In the genomic region with DNA sequence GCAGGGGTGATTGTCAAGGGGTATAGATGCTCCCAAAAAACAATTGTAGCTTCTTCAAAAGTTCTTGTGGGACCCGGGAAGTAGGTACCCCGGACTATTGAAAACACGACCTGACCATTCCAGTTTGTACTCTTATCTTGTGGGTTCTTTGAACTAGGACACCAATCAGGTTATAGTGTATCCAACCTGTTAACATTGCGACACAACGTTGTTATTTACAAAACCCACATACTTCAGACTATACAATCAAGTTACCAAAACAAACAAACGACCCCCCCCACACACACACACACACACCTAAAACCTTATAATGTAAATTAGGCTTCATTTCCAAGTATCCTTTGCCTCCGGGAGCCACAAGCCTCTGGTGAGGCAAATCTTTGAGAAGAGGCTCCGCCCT, we compare ENCODE assay signal across 9 mouse cellular contexts. TPM values are rescaled to one million over a fixed set of nuclear protein-coding genes. Genes with fewer than 3 reads are reported as not detected.
DNase-seq lines count a peak whose midpoint lies in the region; ATAC-seq lines count a peak whose summit lies in the region.
"Had no signal": no experiment of that assay in that cellular context is flagged by ENCODE, and none has a peak within 500 bp of the region (broad histone marks: within the 10 kb centered on the region; RNA-seq: fewer than 3 reads in every experiment).

No protein-coding gene starts in this region.

- WGBS in kidney, embryonic 15.5 days, result 7% methylated on average over 8 of the region's 8 CpGs
- 7% methylated on average over 8 of the region's 8 CpGs for WGBS in embryonic facial prominence, embryonic 11.5 days
- WGBS in intestine, embryonic 14.5 days, result 3% methylated on average over 8 of the region's 8 CpGs
- WGBS in midbrain, embryonic 15.5 days, result 5% methylated on average over 8 of the region's 8 CpGs

- H3K36me3 ChIP-seq in kidney, embryonic 15.5 days, result peaks cover 37% of the 10 kb centered on the region
- no peaks in the 10 kb centered on the region; the same call in none of the 2 replicates for H3K36me3 ChIP-seq in embryonic facial prominence, embryonic 11.5 days (replicated peaks; ENCODE audit: control insufficient read depth, insufficient read depth, low read depth, low read length)
- peaks cover 31% of the 10 kb centered on the region for H3K36me3 ChIP-seq in intestine, embryonic 14.5 days (ENCODE audit: control insufficient read depth, insufficient read depth, low read length)
- peaks cover 19% of the 10 kb centered on the region; the same call in 1 of the 2 replicates for H3K36me3 ChIP-seq in midbrain, embryonic 15.5 days (replicated peaks)

- peaks cover 19% of the 10 kb centered on the region for H3K4me1 ChIP-seq in kidney, embryonic 15.5 days
- H3K4me1 ChIP-seq in embryonic facial prominence, embryonic 11.5 days (ENCODE audit: control insufficient read depth, insufficient read depth, low read length), result no peaks in the 10 kb centered on the region
- peaks cover 9% of the 10 kb centered on the region for H3K4me1 ChIP-seq in intestine, embryonic 14.5 days (replicated peaks; ENCODE audit: control insufficient read depth, insufficient read depth, low read length)
- peaks cover 21% of the 10 kb centered on the region for H3K4me1 ChIP-seq in midbrain, embryonic 15.5 days

- H3K4me2 ChIP-seq in kidney, embryonic 15.5 days, result peak overlapping the region; percentile 56
- peak overlapping the region; percentile 23 for H3K4me2 ChIP-seq in embryonic facial prominence, embryonic 11.5 days (ENCODE audit: low read depth, low read length)
- peak overlapping the region; percentile 54 for H3K4me2 ChIP-seq in intestine, embryonic 14.5 days (ENCODE audit: low read length)
- H3K4me2 ChIP-seq in midbrain, embryonic 15.5 days, result peak overlapping the region; percentile 68

- ATAC-seq in kidney, embryonic 15.5 days (replicated peaks; ENCODE audit: low FRiP score), result peak; percentile 14; the same call in 1 of the 2 replicates
- peak; percentile 17 for ATAC-seq in embryonic facial prominence, embryonic 11.5 days (replicated peaks; ENCODE audit: insufficient number of reproducible peaks, low FRiP score, low TSS enrichment, low read depth)
- peak; percentile 36; the same call in 1 of the 2 replicates for ATAC-seq in intestine, embryonic 14.5 days (replicated peaks; ENCODE audit: low FRiP score, low TSS enrichment, low read depth)
- ATAC-seq in midbrain, embryonic 15.5 days (replicated peaks), result peak; percentile 38

- peak overlapping the region; percentile 39; the same call in 1 of the 2 replicates for H3K9ac ChIP-seq in kidney, embryonic 15.5 days
- H3K9ac ChIP-seq in embryonic facial prominence, embryonic 11.5 days (replicated peaks; ENCODE audit: low read length), result no peak overlapping the region
- no peak overlapping the region for H3K9ac ChIP-seq in intestine, embryonic 14.5 days (ENCODE audit: low read length)
- 0 out of 2 replicates have a peak overlapping the region, but pooled peaks have one; percentile 22 for H3K9ac ChIP-seq in midbrain, embryonic 15.5 days

- peak overlapping the region; percentile 73 for H3K4me3 ChIP-seq in kidney, embryonic 15.5 days (replicated peaks)
- peak overlapping the region; percentile 79 for H3K4me3 ChIP-seq in embryonic facial prominence, embryonic 11.5 days (ENCODE audit: low read depth, low read length)
- H3K4me3 ChIP-seq in intestine, embryonic 14.5 days (ENCODE audit: low read depth, low read length), result peak overlapping the region; percentile 68
- H3K4me3 ChIP-seq in midbrain, embryonic 15.5 days, result peak overlapping the region; percentile 71

- DNase-seq in kidney, adult 9 months, result no peak
- no peak for DNase-seq in embryonic facial prominence, embryonic 11.5 days (ENCODE audit: low spot score)
- DNase-seq in intestine, embryonic 14.5 days (ENCODE audit: low spot score), result no peak
- DNase-seq in right cerebral cortex, postnatal 10 days (ENCODE audit: low spot score in 2 of 2), result no peak
- DNase-seq in left cerebral cortex, postnatal 14 days (ENCODE audit: low spot score in 2 of 2), result no peak
- no peak for DNase-seq in kidney, postnatal 14 days

- H3K9me3 ChIP-seq in kidney, embryonic 15.5 days (replicated peaks), result no peaks in the 10 kb centered on the region
- no peaks in the 10 kb centered on the region for H3K9me3 ChIP-seq in embryonic facial prominence, embryonic 11.5 days (replicated peaks; ENCODE audit: control insufficient read depth, low read length)
- no peaks in the 10 kb centered on the region for H3K9me3 ChIP-seq in intestine, embryonic 14.5 days (ENCODE audit: control insufficient read depth, low read length)
- H3K9me3 ChIP-seq in midbrain, embryonic 15.5 days, result no peaks in the 10 kb centered on the region

- H3K27me3 ChIP-seq in kidney, embryonic 15.5 days, result no peaks in the 10 kb centered on the region
- no peaks in the 10 kb centered on the region for H3K27me3 ChIP-seq in embryonic facial prominence, embryonic 11.5 days (ENCODE audit: control insufficient read depth, insufficient read depth, low read length)
- no peaks in the 10 kb centered on the region for H3K27me3 ChIP-seq in intestine, embryonic 14.5 days (replicated peaks; ENCODE audit: control insufficient read depth, insufficient read depth, low read length)
- H3K27me3 ChIP-seq in midbrain, embryonic 15.5 days (replicated peaks), result no peaks in the 10 kb centered on the region

- no peak overlapping the region for H3K27ac ChIP-seq in kidney, embryonic 15.5 days
- H3K27ac ChIP-seq in embryonic facial prominence, embryonic 11.5 days (replicated peaks; ENCODE audit: low read depth, low read length), result no peak overlapping the region
- H3K27ac ChIP-seq in intestine, embryonic 14.5 days (ENCODE audit: low read depth), result no peak overlapping the region
- no peak overlapping the region for H3K27ac ChIP-seq in midbrain, embryonic 15.5 days

- intact Hi-C loops in left cerebral cortex, postnatal 14 days (cut with DNase I), result no loop called here

RNA-seq across cellular contexts. Expression of a gene that starts 0.4 kb away (rescaled TPM):
- polyA plus RNA-seq in kidney, embryonic 15.5 days (2015; fragmentation: Nextera tagmentation; extraction: Ambion mirVana), result 755 and 782 TPM in 2 replicates
- polyA plus RNA-seq in embryonic facial prominence, embryonic 11.5 days (2014; fragmentation: Nextera tagmentation; extraction: Ambion mirVana), result 827 and 878 TPM in 2 replicates
- 792 and 802 TPM in 2 replicates for polyA plus RNA-seq in intestine, embryonic 14.5 days (2014; fragmentation: Nextera tagmentation; extraction: Ambion mirVana)
- polyA plus RNA-seq in midbrain, embryonic 15.5 days (2015; fragmentation: Nextera tagmentation; extraction: Ambion mirVana), result 777 and 795 TPM in 2 replicates
- 100 to 1,000 TPM; 181 to 196 TPM for total RNA-seq in left cerebral cortex, postnatal 14 days (2021)

RNA-seq across cellular contexts. Expression of a gene that starts 5.8 kb away (rescaled TPM):
- 0.91 and 1.1 TPM in 2 replicates for polyA plus RNA-seq in kidney, embryonic 15.5 days (2015; fragmentation: Nextera tagmentation; extraction: Ambion mirVana)
- polyA plus RNA-seq in embryonic facial prominence, embryonic 11.5 days (2014; fragmentation: Nextera tagmentation; extraction: Ambion mirVana), result 0.46 TPM in 1 of 2 replicates, not detected in the other
- polyA plus RNA-seq in intestine, embryonic 14.5 days (2014; fragmentation: Nextera tagmentation; extraction: Ambion mirVana), result 0.46 and 0.83 TPM in 2 replicates
- polyA plus RNA-seq in midbrain, embryonic 15.5 days (2015; fragmentation: Nextera tagmentation; extraction: Ambion mirVana), result 0.14 and 0.27 TPM in 2 replicates
- total RNA-seq in left cerebral cortex, postnatal 14 days (2021), result not detected
- total RNA-seq: hematopoietic stem cell, adult 5-6 weeks had no signal

RNA-seq across cellular contexts. Expression of a gene that starts 8.0 kb away (rescaled TPM):
- polyA plus RNA-seq in kidney, embryonic 15.5 days (2015; fragmentation: Nextera tagmentation; extraction: Ambion mirVana), result not detected in 2 replicates
- polyA plus RNA-seq in embryonic facial prominence, embryonic 11.5 days (2014; fragmentation: Nextera tagmentation; extraction: Ambion mirVana), result not detected in 2 replicates
- polyA plus RNA-seq in intestine, embryonic 14.5 days (2014; fragmentation: Nextera tagmentation; extraction: Ambion mirVana), result not detected in 2 replicates
- polyA plus RNA-seq in midbrain, embryonic 15.5 days (2015; fragmentation: Nextera tagmentation; extraction: Ambion mirVana), result not detected in 2 replicates
- not detected for total RNA-seq in left cerebral cortex, postnatal 14 days (2021)
- total RNA-seq: hematopoietic stem cell, adult 5-6 weeks had no signal

RNA-seq across cellular contexts. Expression of a gene that starts 10.4 kb away (rescaled TPM):
- 0.35 and 0.40 TPM in 2 replicates for polyA plus RNA-seq in kidney, embryonic 15.5 days (2015; fragmentation: Nextera tagmentation; extraction: Ambion mirVana)
- 0.45 TPM in 1 of 2 replicates, not detected in the other for polyA plus RNA-seq in embryonic facial prominence, embryonic 11.5 days (2014; fragmentation: Nextera tagmentation; extraction: Ambion mirVana)
- polyA plus RNA-seq in intestine, embryonic 14.5 days (2014; fragmentation: Nextera tagmentation; extraction: Ambion mirVana), result 0.28 and 1.1 TPM in 2 replicates
- 0.46 TPM in 1 of 2 replicates, not detected in the other for polyA plus RNA-seq in midbrain, embryonic 15.5 days (2015; fragmentation: Nextera tagmentation; extraction: Ambion mirVana)
- total RNA-seq in left cerebral cortex, postnatal 14 days (2021), result not detected
- total RNA-seq: hematopoietic stem cell, adult 5-6 weeks had no signal

RNA-seq across cellular contexts. Expression of a gene that starts 15.1 kb away (rescaled TPM):
- 6.5 and 8.2 TPM in 2 replicates for polyA plus RNA-seq in kidney, embryonic 15.5 days (2015; fragmentation: Nextera tagmentation; extraction: Ambion mirVana)
- polyA plus RNA-seq in embryonic facial prominence, embryonic 11.5 days (2014; fragmentation: Nextera tagmentation; extraction: Ambion mirVana), result 1.6 and 2.2 TPM in 2 replicates
- polyA plus RNA-seq in intestine, embryonic 14.5 days (2014; fragmentation: Nextera tagmentation; extraction: Ambion mirVana), result 9.7 and 11.7 TPM in 2 replicates
- polyA plus RNA-seq in midbrain, embryonic 15.5 days (2015; fragmentation: Nextera tagmentation; extraction: Ambion mirVana), result 13.8 and 14.8 TPM in 2 replicates
- 10 to 100 TPM; 14.8 to 17.4 TPM for total RNA-seq in left cerebral cortex, postnatal 14 days (2021)

Comparison
In these comparisons a context has a peak if more than half of its experiments do, and no peak if none do; other contexts are left out.
1. H3K9ac ChIP-seq: peak in kidney, embryonic 15.5 days (single experiment) and midbrain, embryonic 15.5 days (single experiment); none in embryonic facial prominence, embryonic 11.5 days (single experiment) and intestine, embryonic 14.5 days (single experiment).
2. Peak in every context shown above with its lines, with median percentiles within 50 percentile points of each other: ATAC-seq, H3K4me2 ChIP-seq and H3K4me3 ChIP-seq.